Comparison of ENCODE assay signal across 9 mouse cellular contexts in genomic region chr1:43737812-43738518, GRCm38 (mm10). TPM values are rescaled to one million over a fixed set of nuclear protein-coding genes. Genes with fewer than 3 reads are reported as not detected.
DNase-seq lines count a peak whose midpoint lies in the region; ATAC-seq and TF ChIP-seq lines count a peak whose summit lies in the region.
"Had no signal": no experiment of that assay in that cellular context is flagged by ENCODE, and none has a peak within 500 bp of the region (broad histone marks: within the 10 kb centered on the region; RNA-seq: fewer than 3 reads in every experiment).

No protein-coding gene starts in this region.

- no peak overlapping the region for H3K4me3 ChIP-seq in cerebellum, adult 2 months (replicated peaks; ENCODE audit: insufficient read depth, low read depth, low read length)
- H3K4me3 ChIP-seq in forebrain, embryonic 12.5 days (replicated peaks) = no peak overlapping the region
- no peak overlapping the region for H3K4me3 ChIP-seq in stomach, postnatal 0 days (ENCODE audit: low read depth, low read length)
- H3K4me3 ChIP-seq: heart, embryonic 15.5 days had no signal

- no peak for TF ChIP-seq EP300 in stomach, postnatal 0 days (optimal IDR thresholded peaks at IDR 0.05)

- H3K27me3 ChIP-seq in cerebellum, adult 2 months (ENCODE audit: control insufficient read depth, insufficient read depth, low read length) = no peaks in the 10 kb centered on the region
- no peaks in the 10 kb centered on the region for H3K27me3 ChIP-seq in forebrain, embryonic 12.5 days
- no peaks in the 10 kb centered on the region for H3K27me3 ChIP-seq in stomach, postnatal 0 days (ENCODE audit: control insufficient read depth, insufficient read depth, low read length)
- H3K27me3 ChIP-seq: heart, embryonic 15.5 days had no signal

- no peak overlapping the region for H3K4me2 ChIP-seq in forebrain, embryonic 12.5 days
- H3K4me2 ChIP-seq in stomach, postnatal 0 days (replicated peaks; ENCODE audit: low read depth) = no peak overlapping the region
- H3K4me2 ChIP-seq: heart, embryonic 15.5 days had no signal

- no peak for TF ChIP-seq POLR2A in cerebellum, adult 2 months (IDR thresholded peaks at IDR 0.05; ENCODE audit: borderline replicate concordance, insufficient read depth, low read length)

- H3K9ac ChIP-seq in forebrain, embryonic 12.5 days = no peak overlapping the region
- no peak overlapping the region for H3K9ac ChIP-seq in stomach, postnatal 0 days (ENCODE audit: low read length)
- H3K9ac ChIP-seq: heart, embryonic 15.5 days had no signal

- no peaks in the 10 kb centered on the region for H3K4me1 ChIP-seq in cerebellum, adult 2 months (ENCODE audit: control insufficient read depth, insufficient read depth, low read length)
- no peaks in the 10 kb centered on the region for H3K4me1 ChIP-seq in forebrain, embryonic 12.5 days
- no peaks in the 10 kb centered on the region for H3K4me1 ChIP-seq in stomach, postnatal 0 days (replicated peaks; ENCODE audit: control insufficient read depth, insufficient read depth)
- H3K4me1 ChIP-seq: heart, embryonic 15.5 days had no signal

- H3K9me3 ChIP-seq in forebrain, embryonic 12.5 days = no peaks in the 10 kb centered on the region
- no peaks in the 10 kb centered on the region for H3K9me3 ChIP-seq in stomach, postnatal 0 days (ENCODE audit: control insufficient read depth, low read length)

- ATAC-seq in forebrain, embryonic 12.5 days (ENCODE audit: low FRiP score) = peak; percentile 64; the same call in 1 of the 2 replicates
- 0 out of 2 replicates have a peak, but pooled peaks have one; percentile 53 for ATAC-seq in stomach, postnatal 0 days (ENCODE audit: low FRiP score, low TSS enrichment)

- no peak overlapping the region for H3K27ac ChIP-seq in cerebellum, adult 2 months (ENCODE audit: insufficient read depth, low read length)
- H3K27ac ChIP-seq in forebrain, embryonic 12.5 days = no peak overlapping the region
- no peak overlapping the region for H3K27ac ChIP-seq in stomach, postnatal 0 days (replicated peaks)
- H3K27ac ChIP-seq: heart, embryonic 15.5 days had no signal

- H3K36me3 ChIP-seq in forebrain, embryonic 12.5 days (replicated peaks) = no peaks in the 10 kb centered on the region
- no peaks in the 10 kb centered on the region for H3K36me3 ChIP-seq in stomach, postnatal 0 days (ENCODE audit: control insufficient read depth, insufficient read depth, low read length)
- H3K36me3 ChIP-seq: heart, embryonic 15.5 days had no signal

- no peak for TF ChIP-seq CTCF in cerebellum, adult 2 months (IDR thresholded peaks at IDR 0.05; ENCODE audit: borderline replicate concordance, insufficient read depth, low read depth, low read length)
- peak; percentile 82 for TF ChIP-seq CTCF in stomach, postnatal 0 days (IDR thresholded peaks at IDR 0.05; ENCODE audit: low read depth)

- 77% methylated on average over 7 of the region's 7 CpGs for WGBS in cerebellum, adult 2 months
- 77% methylated on average over 7 of the region's 7 CpGs for WGBS in forebrain, embryonic 12.5 days
- WGBS in stomach, postnatal 0 days = 71% methylated on average over 7 of the region's 7 CpGs

- DNase-seq in cerebellum, adult 2 months = peak; percentile 8 to 24
- DNase-seq in cerebellum, adult 11-12 months = no peak
- DNase-seq in urinary bladder, postnatal 14 days (ENCODE audit: low spot score) = peak; percentile 58
- DNase-seq in urinary bladder, adult 2 months (ENCODE audit: low spot score) = no peak
- DNase-seq in kidney, postnatal 10 days = peak; percentile 81
- peak; percentile 36 for DNase-seq in lung, postnatal 25 days (ENCODE audit: low spot score)
- peak; percentile 44 for DNase-seq in stomach, postnatal 0 days (ENCODE audit: low spot score)

RNA-seq across cellular contexts. Expression of gene 1500015O10Rik, which starts 7.6 kb away (rescaled TPM):
- 12.9 and 29.5 TPM in 2 replicates for polyA plus RNA-seq in cerebellum, adult 2 months (2012; rRNA removed)
- polyA plus RNA-seq in urinary bladder, adult 2 months (2012; rRNA removed) = 3.3 and 4.7 TPM in 2 replicates
- polyA plus RNA-seq in forebrain, embryonic 12.5 days (2016; fragmentation: Nextera tagmentation; extraction: Ambion mirVana) = 1.1 and 2.7 TPM in 2 replicates
- polyA plus RNA-seq in stomach, postnatal 0 days (2015; fragmentation: Nextera tagmentation; extraction: Ambion mirVana) = 15.5 and 16.6 TPM in 2 replicates

Comparison
In these comparisons a context has a peak if more than half of its experiments do, and no peak if none do; other contexts are left out.
1. DNase-seq: peak in cerebellum, adult 2 months (2 of 2), urinary bladder, postnatal 14 days (single experiment), kidney, postnatal 10 days (single experiment), lung, postnatal 25 days (single experiment) and stomach, postnatal 0 days (single experiment); none in cerebellum, adult 11-12 months (single experiment) and urinary bladder, adult 2 months (single experiment).